Mouse (Mus musculus): ENCODE data around the gene Dlgap5. TPM values are rescaled to one million over a fixed set of nuclear protein-coding genes. Genes with fewer than 3 reads are reported as not detected.

The Dlgap5 gene
- polyA plus RNA-seq, 1 experiment = 4.0 TPM

DNA sequence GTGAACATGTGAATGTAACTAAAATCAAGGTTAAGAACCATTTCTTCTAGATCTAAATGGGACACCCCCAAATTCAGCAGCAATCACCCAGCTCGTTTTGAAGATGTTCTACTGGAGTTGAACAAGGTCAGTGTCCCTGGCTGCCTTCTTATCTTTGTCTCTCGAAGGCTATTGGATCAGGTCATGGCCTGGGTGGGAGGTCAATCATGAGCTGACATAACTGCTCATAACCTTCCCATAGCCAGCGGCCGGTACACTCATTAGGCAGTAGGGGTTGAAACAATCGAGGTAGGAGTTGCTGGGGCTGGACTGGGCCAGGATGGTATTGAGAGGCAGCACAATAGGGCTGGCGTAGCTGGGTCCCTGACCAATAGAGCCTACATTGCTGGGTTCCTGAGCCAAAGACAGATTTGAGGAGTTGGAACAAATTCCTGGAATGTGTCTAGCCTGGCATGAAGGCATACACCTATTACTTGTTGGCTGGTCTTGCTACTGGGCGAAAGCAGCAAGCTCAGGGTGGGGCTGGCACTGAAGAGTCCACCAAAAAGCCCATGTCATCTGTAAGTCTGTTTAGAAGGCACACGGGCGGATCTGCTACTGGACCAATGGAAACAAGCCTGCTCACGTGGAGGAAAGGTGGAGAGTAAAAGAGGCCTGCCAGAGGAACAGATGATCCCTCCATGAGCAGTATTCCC, 77.8 kb downstream of the Dlgap5 start:
- TF ChIP-seq GATA1 (IDR thresholded peaks at IDR 0.05; ENCODE audit: low read length) = no peak

Other genes with a start within 250 kb of the Dlgap5 start
- 0.42 and 0.53 TPM in 2 replicates for gene Gch1, start 229.0 kb downstream of the Dlgap5 start, polyA plus RNA-seq (2012)
- gene Wdhd1, start 141.6 kb downstream of the Dlgap5 start, polyA plus RNA-seq (2012) = 6.5 and 8.5 TPM in 2 replicates
- 2.2 and 2.9 TPM in 2 replicates for gene Socs4, start 141.5 kb downstream of the Dlgap5 start, polyA plus RNA-seq (2012)
- 74.4 and 211 TPM in 2 replicates for gene Mapk1ip1l, start 120.1 kb downstream of the Dlgap5 start, polyA plus RNA-seq (2012)
- 0.41 and 0.77 TPM in 2 replicates for gene Lgals3, start 50.7 kb downstream of the Dlgap5 start, polyA plus RNA-seq (2012)
- gene Fbxo34, start 32.0 kb upstream of the Dlgap5 start, polyA plus RNA-seq (2012) = 25.3 and 30.2 TPM in 2 replicates
- 2.0 and 2.9 TPM in 2 replicates for gene Atg14, start 152.2 kb upstream of the Dlgap5 start, polyA plus RNA-seq (2012)
- gene Ktn1, start 230.0 kb upstream of the Dlgap5 start, polyA plus RNA-seq (2012) = 4.3 and 8.8 TPM in 2 replicates